Mouse (Mus musculus) E14TG2a.4 (cell line): ENCODE data around the gene Cwh43.

ENCODE experiments used
- CTCF ChIP-seq: conservative IDR thresholded peaks from 2 replicates; pipeline ENCODE4 v1.5.1; 2014; ENCODE audit warnings: low read length
- POU5F1 ChIP-seq: IDR thresholded peaks from 2 replicates; pipeline ENCODE4 v1.6.1; 2014; ENCODE audit warnings: low read length, borderline replicate concordance

GRCm38 (mm10) chr5:73490596-73491073 lies 84.8 kb downstream of the Cwh43 start:
- TF ChIP-seq CTCF (no peak), POU5F1 (no peak)
